Mouse (Mus musculus): ENCODE data around the gene Ocel1. TPM values are rescaled to one million over a fixed set of nuclear protein-coding genes. Genes with fewer than 3 reads are reported as not detected.
"Not testable (repeated sequence)": the region's sequence is repeated elsewhere in the genome, so short reads cannot be mapped to it uniquely, and the experiment has no call there.

The Ocel1 gene
- polyA plus RNA-seq (2015; fragmentation: Nextera tagmentation; extraction: Ambion mirVana), result 4.9 and 5.3 TPM in 2 replicates

- Histone ChIP-seq H3K4me3 (replicated peaks) (peak within 1 kb of the TSS; percentile 72), H3K4me2 (replicated peaks) (peak within 1 kb of the TSS; percentile 54), H3K9me3 (no peaks in the 10 kb centered on the region), H3K27ac (peak within 1 kb of the TSS; percentile 81), H3K4me1 (replicated peaks) (peaks cover 34% of the 10 kb centered on the region), H3K36me3 (peaks cover 29% of the 10 kb centered on the region), H3K9ac (replicated peaks) (peak within 1 kb of the TSS; percentile 65), H3K27me3 (no peaks in the 10 kb centered on the region)
- WGBS, result under 1% methylated on average over 68 of the region's 68 CpGs
- ATAC-seq, result peak; percentile 86
These were observed at the start of gene Ocel1 for GRCm38 (mm10) chr8:71371236-71371848. Ocel1 (plus strand) TSS chr8:71371298.

GRCm38 (mm10) chr8:71322939-71323338 lies 48.2 kb upstream of the Ocel1 start:
- peaks cover 68% of the 10 kb centered on the region for H3K36me3 ChIP-seq
- 94% methylated on average over 3 of the region's 3 CpGs for WGBS

DNA sequence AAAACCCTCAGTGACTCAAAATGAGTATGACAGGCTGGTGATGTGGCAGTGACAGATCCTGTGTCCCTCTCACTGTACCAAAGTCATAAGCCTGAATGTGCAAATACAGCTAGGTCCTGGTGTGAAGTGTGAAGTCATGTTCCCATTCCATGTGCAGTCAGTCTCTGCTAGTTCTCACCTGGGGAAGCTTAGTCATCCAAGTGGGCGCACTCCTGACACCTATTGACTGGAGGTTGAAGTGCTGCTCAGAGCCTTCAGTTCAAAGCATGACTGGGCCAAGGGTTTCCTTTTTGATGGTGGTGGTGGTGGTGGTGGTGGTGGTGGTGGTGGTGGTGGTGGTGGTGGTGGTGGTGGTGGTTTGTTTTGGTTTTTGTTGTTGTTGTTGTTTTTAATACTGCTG lies 46.2 kb upstream of the Ocel1 start:
- ATAC-seq, result no peak
- Histone ChIP-seq H3K4me1 (replicated peaks) (no peaks in the 10 kb centered on the region), H3K9me3 (no peaks in the 10 kb centered on the region), H3K27ac (no peak overlapping the region), H3K9ac (replicated peaks) (no peak overlapping the region), H3K4me2 (replicated peaks) (no peak overlapping the region), H3K4me3 (replicated peaks) (no peak overlapping the region), H3K27me3 (no peaks in the 10 kb centered on the region), H3K36me3 (peaks cover 80% of the 10 kb centered on the region)
- WGBS, result 88% methylated on average over 1 of the region's 1 CpGs

More at GRCm38 (mm10) chr8:71322939-71323338, 48.2 kb upstream of the Ocel1 start:
- no peak for ATAC-seq
- no peaks in the 10 kb centered on the region for H3K27me3 ChIP-seq
- H3K9ac ChIP-seq (replicated peaks), result no peak overlapping the region
- no peak overlapping the region for H3K4me2 ChIP-seq (replicated peaks)
- H3K4me1 ChIP-seq (replicated peaks), result no peaks in the 10 kb centered on the region
- no peak overlapping the region for H3K27ac ChIP-seq
- no peaks in the 10 kb centered on the region for H3K9me3 ChIP-seq
- no peak overlapping the region for H3K4me3 ChIP-seq (replicated peaks)

- ATAC-seq; H3K4me1 ChIP-seq (replicated peaks); H3K27me3 ChIP-seq; H3K27ac ChIP-seq; H3K4me3 ChIP-seq (replicated peaks); H3K9ac ChIP-seq (replicated peaks); H3K4me2 ChIP-seq (replicated peaks); H3K9me3 ChIP-seq: not testable (repeated sequence)
- 94% methylated on average over 6 of the region's 6 CpGs for WGBS
- peaks cover 62% of the 10 kb centered on the region for H3K36me3 ChIP-seq
These were observed 33.3 kb upstream of the Ocel1 start for GRCm38 (mm10) chr8:71337834-71338233.

DNA sequence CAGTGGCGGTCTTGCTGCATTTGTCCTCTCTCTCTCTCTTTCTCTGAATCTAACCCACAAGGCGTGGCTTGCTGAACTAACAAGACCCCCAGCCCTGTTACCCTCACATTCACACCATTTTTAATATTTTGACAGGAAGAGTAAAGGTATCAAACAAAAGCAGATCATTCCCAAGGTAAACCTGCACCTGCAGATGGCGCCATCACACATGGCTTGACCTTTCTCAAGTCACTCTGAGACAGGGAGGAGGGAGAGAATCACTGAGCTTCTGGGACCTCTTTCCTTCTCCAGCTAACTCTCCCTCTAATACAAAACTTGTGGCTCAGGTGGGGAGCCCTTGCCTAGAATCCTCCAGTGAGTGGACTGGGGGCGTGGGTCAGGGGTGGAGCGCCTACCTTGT lies 30.5 kb upstream of the Ocel1 start:
- Histone ChIP-seq H3K9me3 (no peaks in the 10 kb centered on the region), H3K4me3 (replicated peaks) (no peak overlapping the region), H3K36me3 (peaks cover 71% of the 10 kb centered on the region), H3K4me1 (replicated peaks) (no peaks in the 10 kb centered on the region), H3K9ac (replicated peaks) (no peak overlapping the region; the same call in 1 of the 2 replicates), H3K27me3 (no peaks in the 10 kb centered on the region), H3K27ac (no peak overlapping the region), H3K4me2 (replicated peaks) (no peak overlapping the region)
- ATAC-seq, result no peak
- 72% methylated on average over 5 of the region's 5 CpGs for WGBS

- Histone ChIP-seq H3K9me3 (no peaks in the 10 kb centered on the region), H3K36me3 (peaks cover 91% of the 10 kb centered on the region), H3K4me1 (replicated peaks) (no peaks in the 10 kb centered on the region), H3K4me3 (replicated peaks) (no peak overlapping the region), H3K27me3 (no peaks in the 10 kb centered on the region), H3K9ac (replicated peaks) (no peak overlapping the region), H3K27ac (no peak overlapping the region), H3K4me2 (replicated peaks) (no peak overlapping the region)
- WGBS, result 78% methylated on average over 1 of the region's 1 CpGs
- no peak for ATAC-seq
These were observed 24.5 kb upstream of the Ocel1 start for GRCm38 (mm10) chr8:71346581-71346980.

GRCm38 (mm10) chr8:71351117-71351516 lies 20.0 kb upstream of the Ocel1 start:
- H3K4me2 ChIP-seq (replicated peaks), result no peak overlapping the region
- H3K9ac ChIP-seq (replicated peaks), result 0 out of 2 replicates have a peak overlapping the region, but pooled peaks have one; percentile 3
- no peaks in the 10 kb centered on the region for H3K27me3 ChIP-seq
- H3K9me3 ChIP-seq, result no peaks in the 10 kb centered on the region
- H3K36me3 ChIP-seq, result peaks cover 97% of the 10 kb centered on the region
- no peak for ATAC-seq
- WGBS, result 83% methylated on average over 3 of the region's 3 CpGs
- H3K4me3 ChIP-seq (replicated peaks), result no peak overlapping the region
- H3K27ac ChIP-seq, result no peak overlapping the region
- no peaks in the 10 kb centered on the region for H3K4me1 ChIP-seq (replicated peaks)

DNA sequence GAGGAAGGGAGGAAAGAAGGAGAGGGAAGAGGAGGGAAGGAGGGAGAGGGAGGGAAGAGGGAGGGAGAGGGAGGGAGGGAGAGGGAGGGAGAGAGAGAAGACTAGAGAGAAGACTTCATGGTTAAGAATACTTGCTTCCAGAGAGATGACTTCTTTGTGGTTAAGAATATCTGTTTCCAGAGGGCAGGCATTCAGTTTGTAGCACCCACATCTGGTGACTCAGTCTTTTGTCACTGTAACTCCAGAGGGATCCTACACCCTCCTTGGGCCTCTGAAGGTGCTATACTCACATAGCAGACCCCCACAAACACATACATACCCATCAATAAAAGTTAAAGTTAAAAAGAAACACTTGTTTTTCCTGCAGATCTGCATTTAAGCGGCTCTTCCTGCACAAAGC lies 19.6 kb upstream of the Ocel1 start:
- Histone ChIP-seq H3K36me3 (peaks cover 97% of the 10 kb centered on the region), H3K9ac (replicated peaks) (no peak overlapping the region), H3K4me3 (replicated peaks) (no peak overlapping the region), H3K4me2 (replicated peaks) (no peak overlapping the region), H3K27me3 (no peaks in the 10 kb centered on the region), H3K27ac (no peak overlapping the region), H3K4me1 (replicated peaks) (no peaks in the 10 kb centered on the region), H3K9me3 (no peaks in the 10 kb centered on the region)
- 100% methylated on average over 1 of the region's 1 CpGs for WGBS
- ATAC-seq, result no peak

- no peaks in the 10 kb centered on the region for H3K27me3 ChIP-seq
- no peak overlapping the region for H3K9ac ChIP-seq (replicated peaks)
- peaks cover 80% of the 10 kb centered on the region for H3K36me3 ChIP-seq
- no peaks in the 10 kb centered on the region for H3K9me3 ChIP-seq
- no peak overlapping the region for H3K4me3 ChIP-seq (replicated peaks)
- WGBS, result 89% methylated on average over 3 of the region's 3 CpGs
- no peak overlapping the region for H3K27ac ChIP-seq
- no peak for ATAC-seq
- H3K4me2 ChIP-seq (replicated peaks), result no peak overlapping the region
- no peaks in the 10 kb centered on the region for H3K4me1 ChIP-seq (replicated peaks)
These were observed 13.1 kb upstream of the Ocel1 start for GRCm38 (mm10) chr8:71358026-71358425.

DNA sequence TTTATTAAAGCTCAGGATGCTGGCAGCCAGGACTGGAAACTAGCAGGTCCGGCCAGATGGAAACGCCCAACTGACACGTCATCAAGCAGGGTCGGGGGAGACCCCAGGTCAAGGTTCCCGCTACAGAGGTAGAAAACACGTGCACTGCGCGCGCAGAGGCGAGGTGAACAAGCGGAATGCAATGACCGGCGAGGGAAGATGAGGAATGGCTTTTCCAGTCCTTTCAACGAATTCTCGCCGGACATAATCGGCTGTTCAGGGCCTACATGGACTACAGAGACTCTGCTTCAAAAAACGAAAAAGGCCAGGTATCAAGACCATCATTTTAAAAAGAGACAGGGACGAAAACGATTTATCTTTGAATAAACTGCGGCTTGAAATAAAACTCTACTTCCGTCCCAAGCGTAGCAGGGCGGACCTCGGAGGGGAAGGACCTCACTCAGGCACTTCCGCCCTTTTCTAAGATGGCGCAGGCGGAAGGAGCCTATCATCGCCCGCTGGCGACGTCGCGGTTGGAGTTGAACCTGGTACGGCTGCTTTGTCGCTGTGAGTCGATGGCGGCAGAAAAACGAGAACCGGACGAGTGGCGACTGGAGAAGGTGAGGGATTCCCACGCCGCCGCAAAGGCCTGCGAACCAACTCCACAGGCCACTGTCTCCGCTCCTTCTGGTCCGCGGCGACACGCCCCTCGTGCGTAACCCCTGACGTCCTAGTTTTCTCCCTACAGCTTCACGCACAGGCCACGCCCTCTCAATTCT lies 4.1 kb upstream of the Ocel1 start, which contains the start of gene Use1:
Gene Use1, plus strand, starts transcription at position 78 of the 758 bp plus-strand sequence.
- peak within 1 kb of the TSS; percentile 65 for H3K9ac ChIP-seq (replicated peaks)
- H3K4me2 ChIP-seq (replicated peaks), result peak within 1 kb of the TSS; percentile 73
- peak within 1 kb of the TSS; percentile 64 for H3K4me3 ChIP-seq (replicated peaks)
- WGBS, result under 1% methylated on average over 56 of the region's 56 CpGs
- H3K9me3 ChIP-seq, result no peaks in the 10 kb centered on the region
- H3K36me3 ChIP-seq, result peaks cover 9% of the 10 kb centered on the region
- ATAC-seq, result peak; percentile 79
- no peaks in the 10 kb centered on the region for H3K27me3 ChIP-seq
- H3K4me1 ChIP-seq (replicated peaks), result peaks cover 26% of the 10 kb centered on the region
- H3K27ac ChIP-seq, result peak within 1 kb of the TSS; percentile 91

- Histone ChIP-seq H3K4me2 (replicated peaks) (peak overlapping the region; percentile 73), H3K9ac (replicated peaks) (peak overlapping the region; percentile 65), H3K27ac (peak overlapping the region; percentile 91), H3K4me1 (replicated peaks) (peaks cover 26% of the 10 kb centered on the region), H3K9me3 (no peaks in the 10 kb centered on the region), H3K36me3 (peaks cover 9% of the 10 kb centered on the region), H3K27me3 (no peaks in the 10 kb centered on the region), H3K4me3 (replicated peaks) (peak overlapping the region; percentile 64)
- ATAC-seq, result peak; percentile 8; the same call in 1 of the 2 replicates
- WGBS, result 53% methylated on average over 17 of the region's 17 CpGs
These were observed 3.4 kb upstream of the Ocel1 start for GRCm38 (mm10) chr8:71367529-71368176.

- H3K27ac ChIP-seq, result no peak overlapping the region
- ATAC-seq, result no peak
- 0 out of 2 replicates have a peak overlapping the region, but pooled peaks have one; percentile 4 for H3K9ac ChIP-seq (replicated peaks)
- peak overlapping the region; percentile 73 for H3K4me2 ChIP-seq (replicated peaks)
- H3K4me1 ChIP-seq (replicated peaks), result peaks cover 26% of the 10 kb centered on the region
- peaks cover 9% of the 10 kb centered on the region for H3K36me3 ChIP-seq
- H3K4me3 ChIP-seq (replicated peaks), result no peak overlapping the region
- H3K27me3 ChIP-seq, result no peaks in the 10 kb centered on the region
- H3K9me3 ChIP-seq, result no peaks in the 10 kb centered on the region
These were observed 2.7 kb upstream of the Ocel1 start for GRCm38 (mm10) chr8:71368366-71368765.

Data from midbrain, embryonic 13.5 days (tissue).